Mouse (Mus musculus) fibroblast of lung, adult 2 months (primary cell): ENCODE measurements around the gene Adcyap1r1.

Source experiments
- DNase-seq: peaks from one replicate; pipeline ENCODE4 v3.0.0-alpha.2; 2011; ENCODE audit warnings: low read depth

Gene Adcyap1r1

GRCm38 (mm10) chr6:55451771-55452371 lies at the start of gene Adcyap1r1:
Adcyap1r1 (plus strand) TSS chr6:55451978.
- DNase-seq, result no peak

- no peak for DNase-seq
Measured at GRCm38 (mm10) chr6:55402041-55402776, 49.6 kb upstream of the Adcyap1r1 start.

- no peak for DNase-seq
Measured at GRCm38 (mm10) chr6:55403411-55404309, 48.1 kb upstream of the Adcyap1r1 start.

GRCm38 (mm10) chr6:55404421-55404990 lies 47.3 kb upstream of the Adcyap1r1 start:
- no peak for DNase-seq

GRCm38 (mm10) chr6:55407345-55407744 lies 44.4 kb upstream of the Adcyap1r1 start:
- DNase-seq, result no peak

- no peak for DNase-seq
Measured at GRCm38 (mm10) chr6:55410119-55410775, 41.5 kb upstream of the Adcyap1r1 start.

GRCm38 (mm10) chr6:55410977-55411376 lies 40.8 kb upstream of the Adcyap1r1 start:
- no peak for DNase-seq

GRCm38 (mm10) chr6:55416202-55416601 lies 35.6 kb upstream of the Adcyap1r1 start:
- no peak for DNase-seq

GRCm38 (mm10) chr6:55418746-55419410 lies 32.9 kb upstream of the Adcyap1r1 start:
- DNase-seq, result no peak

GRCm38 (mm10) chr6:55420411-55420810 lies 31.4 kb upstream of the Adcyap1r1 start:
- no peak for DNase-seq

- no peak for DNase-seq
Measured at GRCm38 (mm10) chr6:55420869-55421361, 30.9 kb upstream of the Adcyap1r1 start.

GRCm38 (mm10) chr6:55432121-55432520 lies 19.7 kb upstream of the Adcyap1r1 start:
- DNase-seq, result no peak

GRCm38 (mm10) chr6:55434360-55434759 lies 17.4 kb upstream of the Adcyap1r1 start:
- DNase-seq, result no peak

- DNase-seq, result no peak
Measured at GRCm38 (mm10) chr6:55435266-55436159, 16.3 kb upstream of the Adcyap1r1 start.

GRCm38 (mm10) chr6:55437919-55438318 lies 13.9 kb upstream of the Adcyap1r1 start:
- no peak for DNase-seq

GRCm38 (mm10) chr6:55438837-55439236 lies 12.9 kb upstream of the Adcyap1r1 start:
- no peak for DNase-seq

- no peak for DNase-seq
Measured at GRCm38 (mm10) chr6:55443927-55444688, 7.7 kb upstream of the Adcyap1r1 start.

- DNase-seq, result no peak
Measured at GRCm38 (mm10) chr6:55444721-55445120, 7.1 kb upstream of the Adcyap1r1 start.

- DNase-seq, result no peak
Measured at GRCm38 (mm10) chr6:55448199-55448598, 3.6 kb upstream of the Adcyap1r1 start.
